In the genomic region with DNA sequence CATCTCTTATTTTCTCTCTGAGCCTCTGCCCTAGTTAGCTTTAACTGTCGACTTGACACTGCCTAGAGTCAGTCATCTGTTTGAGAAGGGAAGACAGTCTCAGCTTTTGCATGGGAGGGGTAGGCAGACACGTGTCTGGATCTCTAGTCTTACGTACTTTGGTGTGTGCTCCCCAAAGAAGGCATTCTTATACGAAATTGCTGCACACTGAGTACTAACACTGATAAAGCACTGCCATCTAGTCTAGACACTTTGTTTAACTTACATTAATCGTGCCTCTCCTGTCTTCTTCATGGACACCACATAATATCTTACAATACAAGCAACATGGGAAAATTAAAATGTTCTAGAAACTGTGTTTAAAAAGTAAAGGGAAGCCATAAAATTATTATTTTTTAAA, we compare ENCODE assay signal across 29 mouse cellular contexts.
"Had no signal": no experiment of that assay in that cellular context is flagged by ENCODE, and none has a peak within 500 bp of the region (broad histone marks: within the 10 kb centered on the region; RNA-seq: fewer than 3 reads in every experiment).

No protein-coding gene starts in this region.

- H3K9me3 ChIP-seq: heart, embryonic 15.5 days; hindbrain, embryonic 13.5 days; hindbrain, embryonic 15.5 days; intestine, embryonic 15.5 days; kidney, embryonic 15.5 days had no signal

- H3K4me1 ChIP-seq: heart, embryonic 12.5 days; heart, embryonic 13.5 days; heart, embryonic 15.5 days; hindbrain, embryonic 10.5 days; hindbrain, embryonic 12.5 days; hindbrain, embryonic 13.5 days; hindbrain, embryonic 15.5 days; intestine, embryonic 15.5 days; kidney, embryonic 15.5 days had no signal

- H3K27ac ChIP-seq: heart, embryonic 13.5 days; heart, embryonic 15.5 days; hindbrain, embryonic 10.5 days; hindbrain, embryonic 12.5 days; hindbrain, embryonic 13.5 days; hindbrain, embryonic 14.5 days; hindbrain, embryonic 15.5 days; hindbrain, postnatal 0 days; intestine, embryonic 15.5 days; kidney, embryonic 15.5 days; kidney, postnatal 0 days; layer of hippocampus, adult 2 months; left cerebral cortex, adult 2 months had no signal

- H3K27me3 ChIP-seq: heart, embryonic 12.5 days; heart, embryonic 13.5 days; heart, embryonic 15.5 days; hindbrain, embryonic 12.5 days; hindbrain, embryonic 13.5 days; hindbrain, embryonic 15.5 days; intestine, embryonic 15.5 days; kidney, embryonic 15.5 days had no signal

- DNase-seq: heart, postnatal 10 days; heart, postnatal 14 days; heart, postnatal 36 days; heart, postnatal 4 days; kidney, adult 11 months; kidney, adult 18-20 months; kidney, adult 2 months; kidney, adult 9 months; kidney, postnatal 10 days; kidney, postnatal 14 days; kidney, postnatal 25 days; kidney, postnatal 36 days; kidney, postnatal 4 days; layer of hippocampus, adult 9-11 months; layer of hippocampus, postnatal 36 days had no signal

- H3K4me3 ChIP-seq: heart, embryonic 12.5 days; heart, embryonic 13.5 days; heart, embryonic 15.5 days; hindbrain, embryonic 10.5 days; hindbrain, embryonic 12.5 days; hindbrain, embryonic 13.5 days; hindbrain, embryonic 15.5 days; intestine, embryonic 15.5 days; kidney, embryonic 15.5 days; layer of hippocampus, adult 2 months; left cerebral cortex, adult 2 months had no signal

- H3K36me3 ChIP-seq: heart, embryonic 15.5 days; hindbrain, embryonic 12.5 days; hindbrain, embryonic 15.5 days; intestine, embryonic 15.5 days; kidney, embryonic 15.5 days had no signal
